Mouse (Mus musculus): Measurements from ENCODE around the gene Gng4. TPM values are rescaled to one million over a fixed set of nuclear protein-coding genes. Genes with fewer than 3 reads are reported as not detected.
A peak's percentile ranks its signal among the peaks of the same experiment; 100 is the strongest.

Gene Gng4
- 6.2 and 6.7 TPM in 2 replicates for polyA plus RNA-seq (2014; fragmentation: Nextera tagmentation; extraction: Ambion mirVana)

- peaks cover 33% of the 10 kb centered on the region for H3K27me3 ChIP-seq (replicated peaks; ENCODE audit: control insufficient read depth, insufficient read depth, low read length)
- H3K9ac ChIP-seq (ENCODE audit: low read depth, low read length), result peak within 1 kb of the TSS; percentile 58
- H3K4me3 ChIP-seq (ENCODE audit: low read depth, low read length), result peak within 1 kb of the TSS; percentile 60
- WGBS, result under 1% methylated on average over 22 of the region's 43 CpGs
- no peak within 1 kb of the TSS for H3K27ac ChIP-seq (replicated peaks; ENCODE audit: low read depth, low read length)
- no peaks in the 10 kb centered on the region for H3K9me3 ChIP-seq (ENCODE audit: control insufficient read depth, low read length)
- H3K4me1 ChIP-seq (ENCODE audit: control insufficient read depth, insufficient read depth, low read length), result peaks cover 9% of the 10 kb centered on the region; the same call in 1 of the 2 replicates
- peak; percentile 47 for DNase-seq (ENCODE audit: low spot score)
- ATAC-seq (ENCODE audit: low read depth), result peak; percentile 56
- H3K36me3 ChIP-seq (ENCODE audit: control insufficient read depth, insufficient read depth, low read length), result no peaks in the 10 kb centered on the region
- H3K4me2 ChIP-seq (ENCODE audit: low read depth, low read length), result peak within 1 kb of the TSS; percentile 95
These were observed at the start of gene Gng4 for GRCm38 (mm10) chr13:13783894-13784419. TSS of gene Gng4 (plus strand) at chr13:13784059.

GRCm38 (mm10) chr13:13739232-13739631 lies 44.6 kb upstream of the Gng4 start:
- no peak for DNase-seq (ENCODE audit: low spot score)
- WGBS, result 96% methylated on average over 4 of the region's 4 CpGs
- no peak for ATAC-seq (ENCODE audit: low read depth)

GRCm38 (mm10) chr13:13745911-13746310 lies 37.9 kb upstream of the Gng4 start:
- DNase-seq (ENCODE audit: low spot score) (no peak), ATAC-seq (ENCODE audit: low read depth) (no peak)
- 79% methylated on average over 3 of the region's 3 CpGs for WGBS
- H3K9ac ChIP-seq (ENCODE audit: low read depth, low read length), result no peak overlapping the region
- H3K4me3 ChIP-seq (ENCODE audit: low read depth, low read length), result no peak overlapping the region
- no peaks in the 10 kb centered on the region for H3K4me1 ChIP-seq (ENCODE audit: control insufficient read depth, insufficient read depth, low read length)
- no peak overlapping the region for H3K4me2 ChIP-seq (ENCODE audit: low read depth, low read length)
- no peaks in the 10 kb centered on the region for H3K9me3 ChIP-seq (ENCODE audit: control insufficient read depth, low read length)
- H3K27ac ChIP-seq (replicated peaks; ENCODE audit: low read depth, low read length), result no peak overlapping the region
- H3K27me3 ChIP-seq (replicated peaks; ENCODE audit: control insufficient read depth, insufficient read depth, low read length), result no peaks in the 10 kb centered on the region
- peaks cover 31% of the 10 kb centered on the region; the same call in 1 of the 2 replicates for H3K36me3 ChIP-seq (ENCODE audit: control insufficient read depth, insufficient read depth, low read length)

More at GRCm38 (mm10) chr13:13739232-13739631, 44.6 kb upstream of the Gng4 start:
- H3K27ac ChIP-seq (replicated peaks; ENCODE audit: low read depth, low read length), result no peak overlapping the region
- H3K27me3 ChIP-seq (replicated peaks; ENCODE audit: control insufficient read depth, insufficient read depth, low read length), result no peaks in the 10 kb centered on the region
- peaks cover 15% of the 10 kb centered on the region; the same call in 1 of the 2 replicates for H3K36me3 ChIP-seq (ENCODE audit: control insufficient read depth, insufficient read depth, low read length)
- no peak overlapping the region for H3K9ac ChIP-seq (ENCODE audit: low read depth, low read length)
- no peaks in the 10 kb centered on the region for H3K9me3 ChIP-seq (ENCODE audit: control insufficient read depth, low read length)
- H3K4me1 ChIP-seq (ENCODE audit: control insufficient read depth, insufficient read depth, low read length), result no peaks in the 10 kb centered on the region
- H3K4me2 ChIP-seq (ENCODE audit: low read depth, low read length), result no peak overlapping the region
- no peak overlapping the region for H3K4me3 ChIP-seq (ENCODE audit: low read depth, low read length)

DNA sequence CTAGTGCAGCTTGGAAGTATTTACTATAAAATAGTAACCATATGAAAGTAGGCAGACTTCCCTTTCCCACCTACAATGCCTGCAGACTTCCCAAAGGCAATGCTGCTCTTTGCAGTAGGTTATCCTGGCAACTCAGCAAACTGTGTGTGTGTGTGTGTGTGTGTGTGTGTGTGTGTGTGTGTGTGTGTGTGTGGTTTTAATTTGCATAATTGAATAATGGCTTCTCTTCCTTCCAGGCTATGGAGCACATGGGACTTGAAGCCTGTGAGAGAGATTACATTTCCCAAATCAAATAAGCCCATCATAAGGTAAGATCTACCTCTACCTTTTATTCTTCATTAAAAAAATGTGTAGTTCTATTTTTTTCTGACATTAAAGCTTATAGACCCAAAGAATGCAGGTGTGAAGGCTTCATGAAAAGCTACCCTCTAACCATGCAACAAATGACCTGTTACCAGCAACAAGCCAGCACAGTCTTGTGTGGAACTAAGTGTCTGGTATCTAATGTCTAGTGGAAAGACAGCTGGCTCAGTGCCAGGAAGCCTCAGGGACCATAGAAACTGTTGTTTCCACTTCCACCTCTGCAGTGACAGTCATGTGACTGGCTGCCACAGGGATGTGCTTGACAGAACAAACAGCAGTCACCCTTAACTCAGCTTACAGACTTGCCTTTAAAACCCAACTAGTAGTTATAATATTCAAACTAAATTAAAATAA lies 7.9 kb upstream of the Gng4 start:
- H3K27ac ChIP-seq (replicated peaks; ENCODE audit: low read depth, low read length), result no peak overlapping the region
- no peak overlapping the region for H3K4me3 ChIP-seq (ENCODE audit: low read depth, low read length)
- H3K27me3 ChIP-seq (replicated peaks; ENCODE audit: control insufficient read depth, insufficient read depth, low read length), result no peaks in the 10 kb centered on the region
- no peak overlapping the region for H3K9ac ChIP-seq (ENCODE audit: low read depth, low read length)
- no peak overlapping the region for H3K4me2 ChIP-seq (ENCODE audit: low read depth, low read length)
- no peaks in the 10 kb centered on the region for H3K4me1 ChIP-seq (ENCODE audit: control insufficient read depth, insufficient read depth, low read length)
- H3K9me3 ChIP-seq (ENCODE audit: control insufficient read depth, low read length), result no peaks in the 10 kb centered on the region
- peaks cover 6% of the 10 kb centered on the region; the same call in 1 of the 2 replicates for H3K36me3 ChIP-seq (ENCODE audit: control insufficient read depth, insufficient read depth, low read length)
- ATAC-seq (ENCODE audit: low read depth) (peak; percentile 76), DNase-seq (ENCODE audit: low spot score) (peak; percentile 74)

- H3K4me1 ChIP-seq (ENCODE audit: control insufficient read depth, insufficient read depth, low read length), result no peaks in the 10 kb centered on the region
- no peak overlapping the region for H3K9ac ChIP-seq (ENCODE audit: low read depth, low read length)
- no peak overlapping the region for H3K27ac ChIP-seq (replicated peaks; ENCODE audit: low read depth, low read length)
- 82% methylated on average over 11 of the region's 11 CpGs for WGBS
- H3K4me3 ChIP-seq (ENCODE audit: low read depth, low read length), result no peak overlapping the region
- no peaks in the 10 kb centered on the region for H3K9me3 ChIP-seq (ENCODE audit: control insufficient read depth, low read length)
- peaks cover 6% of the 10 kb centered on the region; the same call in 1 of the 2 replicates for H3K36me3 ChIP-seq (ENCODE audit: control insufficient read depth, insufficient read depth, low read length)
- no peaks in the 10 kb centered on the region for H3K27me3 ChIP-seq (replicated peaks; ENCODE audit: control insufficient read depth, insufficient read depth, low read length)
- H3K4me2 ChIP-seq (ENCODE audit: low read depth, low read length), result no peak overlapping the region
- ATAC-seq (ENCODE audit: low read depth) (no peak), DNase-seq (ENCODE audit: low spot score) (no peak)
These were observed 6.8 kb upstream of the Gng4 start for GRCm38 (mm10) chr13:13777052-13777451.

- Histone ChIP-seq H3K36me3 (ENCODE audit: control insufficient read depth, insufficient read depth, low read length) (peaks cover 6% of the 10 kb centered on the region; the same call in 1 of the 2 replicates), H3K27me3 (replicated peaks; ENCODE audit: control insufficient read depth, insufficient read depth, low read length) (no peaks in the 10 kb centered on the region), H3K4me2 (ENCODE audit: low read depth, low read length) (no peak overlapping the region), H3K9ac (ENCODE audit: low read depth, low read length) (no peak overlapping the region), H3K4me3 (ENCODE audit: low read depth, low read length) (no peak overlapping the region), H3K27ac (replicated peaks; ENCODE audit: low read depth, low read length) (no peak overlapping the region), H3K9me3 (ENCODE audit: control insufficient read depth, low read length) (no peaks in the 10 kb centered on the region), H3K4me1 (ENCODE audit: control insufficient read depth, insufficient read depth, low read length) (no peaks in the 10 kb centered on the region)
- DNase-seq (ENCODE audit: low spot score) (no peak), ATAC-seq (ENCODE audit: low read depth) (no peak)
- WGBS, result 88% methylated on average over 8 of the region's 8 CpGs
These were observed 6.2 kb upstream of the Gng4 start for GRCm38 (mm10) chr13:13777696-13778095.

DNA sequence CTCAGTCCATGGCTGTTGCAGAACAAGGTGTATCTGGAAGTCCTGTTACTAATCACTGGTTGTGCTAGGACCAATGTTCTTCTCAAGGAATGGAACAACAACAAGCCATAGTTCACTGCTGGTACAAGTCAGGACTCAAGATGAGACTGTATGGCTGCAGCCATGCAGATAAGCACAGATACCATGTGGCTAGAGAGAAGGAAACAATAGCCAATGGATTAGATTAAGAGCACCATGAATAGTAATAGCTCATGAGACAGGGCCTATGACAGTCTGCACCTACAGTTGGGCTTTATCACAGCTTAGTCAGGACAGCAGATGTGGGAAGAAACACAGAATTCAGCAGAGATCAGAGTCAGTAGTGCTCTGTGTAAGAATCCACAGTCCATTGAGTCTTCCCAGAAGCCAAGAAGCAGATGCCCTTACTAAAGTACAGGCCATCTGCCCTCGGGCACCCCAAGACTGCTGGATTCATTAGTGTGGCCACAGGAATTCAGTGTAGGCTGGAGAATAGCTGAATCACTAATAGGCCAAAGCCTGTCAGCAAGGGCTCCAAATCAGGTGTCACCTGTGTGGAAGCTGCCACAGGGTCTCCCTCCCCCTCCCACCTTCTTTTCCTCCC lies 4.9 kb upstream of the Gng4 start:
- DNase-seq (ENCODE audit: low spot score), result no peak
- Histone ChIP-seq H3K4me2 (ENCODE audit: low read depth, low read length) (no peak overlapping the region), H3K36me3 (ENCODE audit: control insufficient read depth, insufficient read depth, low read length) (peaks cover 6% of the 10 kb centered on the region; the same call in 1 of the 2 replicates), H3K4me1 (ENCODE audit: control insufficient read depth, insufficient read depth, low read length) (no peaks in the 10 kb centered on the region), H3K9me3 (ENCODE audit: control insufficient read depth, low read length) (no peaks in the 10 kb centered on the region), H3K27ac (replicated peaks; ENCODE audit: low read depth, low read length) (no peak overlapping the region), H3K9ac (ENCODE audit: low read depth, low read length) (no peak overlapping the region), H3K27me3 (replicated peaks; ENCODE audit: control insufficient read depth, insufficient read depth, low read length) (peaks cover 10% of the 10 kb centered on the region), H3K4me3 (ENCODE audit: low read depth, low read length) (no peak overlapping the region)
- 60% methylated on average over 1 of the region's 1 CpGs for WGBS
- ATAC-seq (ENCODE audit: low read depth), result no peak

DNA sequence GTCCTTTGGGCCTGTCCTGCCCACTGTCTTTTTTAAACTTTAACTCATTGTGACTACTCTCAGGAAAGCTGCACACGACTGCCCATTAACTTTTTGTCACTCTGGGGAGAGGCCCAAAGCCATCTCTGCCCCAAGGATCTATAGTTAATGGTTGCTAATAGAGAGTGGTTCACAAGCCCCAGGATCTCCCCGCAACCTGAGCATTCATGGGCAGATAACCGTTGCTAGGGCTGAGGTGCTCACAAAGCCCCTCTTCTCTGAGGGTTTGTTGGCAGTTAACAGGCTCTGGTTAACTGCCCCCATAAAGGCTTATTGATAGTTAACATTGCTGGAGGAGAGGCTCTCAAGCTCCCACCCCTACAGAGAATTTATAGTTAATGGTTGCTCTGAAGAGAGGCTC lies 3.6 kb upstream of the Gng4 start:
- peaks cover 6% of the 10 kb centered on the region; the same call in 1 of the 2 replicates for H3K36me3 ChIP-seq (ENCODE audit: control insufficient read depth, insufficient read depth, low read length)
- H3K27me3 ChIP-seq (replicated peaks; ENCODE audit: control insufficient read depth, insufficient read depth, low read length), result peaks cover 23% of the 10 kb centered on the region
- no peak overlapping the region for H3K4me2 ChIP-seq (ENCODE audit: low read depth, low read length)
- H3K9me3 ChIP-seq (ENCODE audit: control insufficient read depth, low read length), result no peaks in the 10 kb centered on the region
- H3K4me1 ChIP-seq (ENCODE audit: control insufficient read depth, insufficient read depth, low read length), result peaks cover 7% of the 10 kb centered on the region; the same call in 1 of the 2 replicates
- H3K4me3 ChIP-seq (ENCODE audit: low read depth, low read length), result no peak overlapping the region
- WGBS, result 86% methylated on average over 3 of the region's 3 CpGs
- DNase-seq (ENCODE audit: low spot score) (no peak), ATAC-seq (ENCODE audit: low read depth) (no peak)
- H3K27ac ChIP-seq (replicated peaks; ENCODE audit: low read depth, low read length), result no peak overlapping the region
- no peak overlapping the region for H3K9ac ChIP-seq (ENCODE audit: low read depth, low read length)
